Mouse (Mus musculus): ENCODE measurements around the gene Abcc2.

- TF ChIP-seq CTCF (IDR thresholded peaks at IDR 0.05; ENCODE audit: control insufficient read depth, insufficient read depth, insufficient read length): no peak
- TF ChIP-seq MYOD1 (IDR thresholded peaks at IDR 0.05; ENCODE audit: control insufficient read depth, insufficient read length, low read depth): no peak
- TF ChIP-seq USF1 (IDR thresholded peaks at IDR 0.05; ENCODE audit: low read depth): no peak
- TF ChIP-seq MYOG (IDR thresholded peaks at IDR 0.05; ENCODE audit: control insufficient read depth, extremely low read depth, insufficient read length): no peak
Measured at GRCm38 (mm10) chr19:43743401-43743800, 38.6 kb upstream of the Abcc2 start.
